ENCODE assay signal across 26 mouse cellular contexts in genomic region chr2:93592164-93592790, GRCm38 (mm10). TPM values are rescaled to one million over a fixed set of nuclear protein-coding genes. Genes with fewer than 3 reads are reported as not detected.
DNase-seq lines count a peak whose midpoint lies in the region; ATAC-seq lines count a peak whose summit lies in the region.
"Had no signal": no experiment of that assay in that cellular context is flagged by ENCODE, and none has a peak within 500 bp of the region (broad histone marks: within the 10 kb centered on the region; RNA-seq: fewer than 3 reads in every experiment).

No protein-coding gene starts in this region.

- H3K4me1 ChIP-seq in heart, embryonic 14.5 days (ENCODE audit: control insufficient read depth in 2 of 2, insufficient read depth in 2 of 2, low read length in 2 of 2), result peaks cover 9 to 12% of the 10 kb centered on the region in 2 experiments; a peak in 2 of 4 replicates
- peaks cover under 1% of the 10 kb centered on the region; the same call in 1 of the 2 replicates for H3K4me1 ChIP-seq in midbrain, embryonic 15.5 days
- peaks cover 22% of the 10 kb centered on the region for H3K4me1 ChIP-seq in midbrain, embryonic 10.5 days
- H3K4me1 ChIP-seq in embryonic facial prominence, embryonic 15.5 days, result peaks cover 25% of the 10 kb centered on the region
- H3K4me1 ChIP-seq in liver, embryonic 11.5 days (replicated peaks; ENCODE audit: control insufficient read depth, insufficient read depth, low read length), result no peaks in the 10 kb centered on the region

- no peak for DNase-seq in heart, adult 18-20 months
- no peak for DNase-seq in midbrain, embryonic 10.5 days (ENCODE audit: low spot score)
- DNase-seq in urinary bladder, postnatal 36 days (ENCODE audit: low spot score in 2 of 2), result no peak
- no peak for DNase-seq in liver, embryonic 11.5 days (ENCODE audit: low spot score)
- DNase-seq: cerebellum, postnatal 10 days; gastrocnemius, postnatal 25 days; lung, embryonic 14.5 days; lung, postnatal 4 days; spleen, adult 18-20 months had no signal

- peaks cover 4% of the 10 kb centered on the region; the same call in 1 of the 2 replicates for H3K27me3 ChIP-seq in heart, embryonic 14.5 days (ENCODE audit: control insufficient read depth, insufficient read depth, low read length)
- no peaks in the 10 kb centered on the region for H3K27me3 ChIP-seq in midbrain, embryonic 15.5 days (replicated peaks)
- H3K27me3 ChIP-seq in midbrain, embryonic 10.5 days (ENCODE audit: low read depth, poor library complexity, severe bottlenecking), result peaks cover 83% of the 10 kb centered on the region
- no peaks in the 10 kb centered on the region for H3K27me3 ChIP-seq in embryonic facial prominence, embryonic 15.5 days
- no peaks in the 10 kb centered on the region for H3K27me3 ChIP-seq in liver, embryonic 11.5 days (replicated peaks; ENCODE audit: control insufficient read depth, insufficient read depth, low read length)

- H3K9ac ChIP-seq in heart, embryonic 14.5 days (ENCODE audit: low read length), result no peak overlapping the region
- H3K9ac ChIP-seq in midbrain, embryonic 15.5 days, result no peak overlapping the region
- no peak overlapping the region for H3K9ac ChIP-seq in embryonic facial prominence, embryonic 15.5 days
- H3K9ac ChIP-seq in liver, embryonic 11.5 days (ENCODE audit: low read depth, low read length), result no peak overlapping the region
- H3K9ac ChIP-seq: forebrain, embryonic 12.5 days; hindbrain, embryonic 14.5 days; lung, embryonic 14.5 days; midbrain, embryonic 12.5 days had no signal

- H3K36me3 ChIP-seq in heart, embryonic 14.5 days (ENCODE audit: control insufficient read depth, insufficient read depth, low read length), result no peaks in the 10 kb centered on the region
- no peaks in the 10 kb centered on the region for H3K36me3 ChIP-seq in midbrain, embryonic 15.5 days (replicated peaks)
- H3K36me3 ChIP-seq in midbrain, embryonic 10.5 days, result no peaks in the 10 kb centered on the region
- no peaks in the 10 kb centered on the region for H3K36me3 ChIP-seq in embryonic facial prominence, embryonic 15.5 days
- no peaks in the 10 kb centered on the region for H3K36me3 ChIP-seq in liver, embryonic 11.5 days (ENCODE audit: control insufficient read depth, insufficient read depth, low read length)
- H3K36me3 ChIP-seq: forebrain, embryonic 12.5 days; G1E; midbrain, embryonic 12.5 days had no signal

- no peak overlapping the region for H3K27ac ChIP-seq in heart, embryonic 14.5 days (replicated peaks in 1 of 2; ENCODE audit: control insufficient read depth in 1 of 2, insufficient read depth in 1 of 2, low read depth in 2 of 2, low read length in 2 of 2)
- H3K27ac ChIP-seq in midbrain, embryonic 15.5 days, result no peak overlapping the region
- H3K27ac ChIP-seq in midbrain, embryonic 10.5 days (replicated peaks), result no peak overlapping the region
- H3K27ac ChIP-seq in embryonic facial prominence, embryonic 15.5 days (replicated peaks), result no peak overlapping the region
- no peak overlapping the region for H3K27ac ChIP-seq in liver, embryonic 11.5 days (ENCODE audit: low read depth, low read length)
- H3K27ac ChIP-seq: forebrain, embryonic 12.5 days; hindbrain, embryonic 14.5 days; midbrain, embryonic 12.5 days had no signal

- H3K4me3 ChIP-seq in heart, embryonic 14.5 days (ENCODE audit: control insufficient read depth in 1 of 2, insufficient read depth in 1 of 2, low read depth in 1 of 2, low read length in 2 of 2), result no peak overlapping the region
- H3K4me3 ChIP-seq in midbrain, embryonic 15.5 days, result no peak overlapping the region
- H3K4me3 ChIP-seq in midbrain, embryonic 10.5 days, result no peak overlapping the region
- H3K4me3 ChIP-seq in embryonic facial prominence, embryonic 15.5 days (replicated peaks), result no peak overlapping the region
- no peak overlapping the region for H3K4me3 ChIP-seq in liver, embryonic 11.5 days (ENCODE audit: low read depth, low read length)
- H3K4me3 ChIP-seq: forebrain, embryonic 12.5 days; midbrain, embryonic 12.5 days; myocyte had no signal

- 0 out of 2 replicates have a peak overlapping the region, but pooled peaks have one; percentile 5 for H3K4me2 ChIP-seq in heart, embryonic 14.5 days (ENCODE audit: low read length)
- H3K4me2 ChIP-seq in midbrain, embryonic 15.5 days, result no peak overlapping the region
- H3K4me2 ChIP-seq in embryonic facial prominence, embryonic 15.5 days (replicated peaks), result no peak overlapping the region
- H3K4me2 ChIP-seq in liver, embryonic 11.5 days, result no peak overlapping the region
- H3K4me2 ChIP-seq: forebrain, embryonic 12.5 days; hindbrain, embryonic 14.5 days; lung, embryonic 14.5 days; midbrain, embryonic 12.5 days had no signal

- no peak for ATAC-seq in heart, embryonic 14.5 days (ENCODE audit: insufficient number of reproducible peaks, insufficient read depth, low FRiP score, low read depth)
- 0 out of 2 replicates have a peak, but pooled peaks have one; percentile 14 for ATAC-seq in midbrain, embryonic 15.5 days (replicated peaks)
- ATAC-seq in embryonic facial prominence, embryonic 15.5 days (ENCODE audit: insufficient number of reproducible peaks, low FRiP score, low TSS enrichment, low read depth), result 0 out of 2 replicates have a peak, but pooled peaks have one; percentile 34
- no peak for ATAC-seq in liver, embryonic 11.5 days (replicated peaks; ENCODE audit: low FRiP score)
- ATAC-seq: intestine, embryonic 16.5 days had no signal

- no peaks in the 10 kb centered on the region for H3K9me3 ChIP-seq in heart, embryonic 14.5 days (ENCODE audit: control insufficient read depth, low read length)
- H3K9me3 ChIP-seq in midbrain, embryonic 15.5 days, result no peaks in the 10 kb centered on the region
- no peaks in the 10 kb centered on the region for H3K9me3 ChIP-seq in midbrain, embryonic 10.5 days (replicated peaks)
- no peaks in the 10 kb centered on the region for H3K9me3 ChIP-seq in embryonic facial prominence, embryonic 15.5 days (replicated peaks)
- H3K9me3 ChIP-seq in liver, embryonic 11.5 days (ENCODE audit: control insufficient read depth, low read length), result no peaks in the 10 kb centered on the region
- H3K9me3 ChIP-seq: forebrain, embryonic 12.5 days; G1E; midbrain, embryonic 12.5 days had no signal

- WGBS in heart, embryonic 14.5 days, result 25% methylated on average over 11 of the region's 11 CpGs
- WGBS in midbrain, embryonic 15.5 days, result 27% methylated on average over 11 of the region's 11 CpGs
- 18% methylated on average over 11 of the region's 11 CpGs for WGBS in midbrain, embryonic 10.5 days
- 30% methylated on average over 11 of the region's 11 CpGs for WGBS in embryonic facial prominence, embryonic 15.5 days
- WGBS in liver, embryonic 11.5 days, result 48% methylated on average over 11 of the region's 11 CpGs

RNA-seq across cellular contexts. Expression of gene Gm10803, which starts 31.9 kb away (rescaled TPM):
- not detected in 2 replicates for polyA plus RNA-seq in heart, embryonic 14.5 days (2014; fragmentation: Nextera tagmentation; extraction: Ambion mirVana)
- total RNA-seq in heart, adult 18-20 months (2021), result not detected
- not detected in 2 replicates for polyA plus RNA-seq in midbrain, embryonic 15.5 days (2015; fragmentation: Nextera tagmentation; extraction: Ambion mirVana)
- not detected in 2 replicates for polyA plus RNA-seq in midbrain, embryonic 10.5 days (2016; fragmentation: Nextera tagmentation; extraction: Ambion mirVana)
- not detected in 2 replicates for polyA plus RNA-seq in embryonic facial prominence, embryonic 15.5 days (2015; fragmentation: Nextera tagmentation; extraction: Ambion mirVana)
- polyA plus RNA-seq in liver, embryonic 11.5 days (2014; fragmentation: Nextera tagmentation; extraction: Ambion mirVana), result not detected in 2 replicates
- total RNA-seq: adrenal gland, adult 2 months; G1E; gastrocnemius, postnatal 25 days; layer of hippocampus, postnatal 25 days; left cerebral cortex, postnatal 25 days; liver, adult 2 months; neutrophil, adult 5-6 weeks had no signal
- polyA plus RNA-seq: adrenal gland, adult 2 months; forebrain, embryonic 12.5 days; G1E; heart, embryonic 16.5 days; hindbrain, embryonic 14.5 days; intestine, embryonic 16.5 days; large intestine, adult 2 months; liver, adult 2 months; lung, embryonic 14.5 days; midbrain, embryonic 12.5 days; myocyte; stomach, embryonic 16.5 days had no signal

RNA-seq across cellular contexts. Expression of gene Alx4, which starts 49.9 kb away (rescaled TPM):
- 0.05 and 0.15 TPM in 2 replicates for polyA plus RNA-seq in heart, embryonic 14.5 days (2014; fragmentation: Nextera tagmentation; extraction: Ambion mirVana)
- total RNA-seq in heart, adult 18-20 months (2021), result under 1 TPM; 0.37 to 0.59 TPM
- polyA plus RNA-seq in midbrain, embryonic 15.5 days (2015; fragmentation: Nextera tagmentation; extraction: Ambion mirVana), result 0.84 and 1.0 TPM in 2 replicates
- polyA plus RNA-seq in midbrain, embryonic 10.5 days (2016; fragmentation: Nextera tagmentation; extraction: Ambion mirVana), result 6.5 and 6.7 TPM in 2 replicates
- polyA plus RNA-seq in embryonic facial prominence, embryonic 15.5 days (2015; fragmentation: Nextera tagmentation; extraction: Ambion mirVana), result 14.3 and 14.9 TPM in 2 replicates
- 0.97 and 1.7 TPM in 2 replicates for polyA plus RNA-seq in liver, embryonic 11.5 days (2014; fragmentation: Nextera tagmentation; extraction: Ambion mirVana)
- total RNA-seq: liver, adult 2 months; neutrophil, adult 5-6 weeks had no signal
- polyA plus RNA-seq: G1E; liver, adult 2 months; myocyte had no signal

Comparison
In these comparisons a context has a peak if more than half of its experiments do, and no peak if none do; other contexts are left out.
1. ATAC-seq: peak in midbrain, embryonic 15.5 days (single experiment) and embryonic facial prominence, embryonic 15.5 days (single experiment); none in heart, embryonic 14.5 days (single experiment) and liver, embryonic 11.5 days (single experiment).